Mouse (Mus musculus) liver, embryonic 12.5 days (tissue): ENCODE measurements at regions not wholly inside any gene's neighbourhood (a gene's known extent, or its start where the extent isn't known, plus 50 kb on each side); places are given as distances from the start of the nearest gene placed in this dataset.

Experiments
- ATAC-seq: fragments of 200-750 bp; cut with Nextera tagmentation; 2 replicates; pipeline ENCODE4 v1.8.0; 2017; ENCODE audit warnings: moderate number of reproducible peaks, mild to moderate bottlenecking, moderate library complexity
- H3K27ac ChIP-seq: fragments of 300-500 bp; sonication (generic); 2 replicates; pipeline ENCODE4 v1.5.1; 2016; ENCODE audit warnings: mild to moderate bottlenecking
- H3K27me3 ChIP-seq: fragments of 300-500 bp; sonication (generic); replicated peaks from 2 replicates; pipeline ENCODE4 v1.6.1; 2016; ENCODE audit warnings: mild to moderate bottlenecking, moderate library complexity
- H3K36me3 ChIP-seq: fragments of 300-500 bp; sonication (generic); 2 replicates; pipeline ENCODE4 v1.6.1; 2016; ENCODE audit warnings: mild to moderate bottlenecking, moderate library complexity
- H3K4me1 ChIP-seq: fragments of 300-500 bp; sonication (generic); 2 replicates; pipeline ENCODE4 v1.6.1; 2016
- H3K4me2 ChIP-seq: fragments of 300-500 bp; sonication (generic); 2 replicates; pipeline ENCODE4 v1.6.1; 2016; ENCODE audit warnings: mild to moderate bottlenecking, moderate library complexity
- H3K4me3 ChIP-seq: fragments of 300-500 bp; sonication (generic); 2 replicates; pipeline ENCODE4 v1.5.1; 2016; ENCODE audit warnings: mild to moderate bottlenecking, moderate library complexity
- H3K9ac ChIP-seq: fragments of 300-500 bp; sonication (generic); 2 replicates; pipeline ENCODE4 v1.6.1; 2016; ENCODE audit warnings: mild to moderate bottlenecking, moderate library complexity
- H3K9me3 ChIP-seq: fragments of 300-500 bp; sonication (generic); replicated peaks from 2 replicates; pipeline ENCODE4 v1.6.1; 2016; ENCODE audit warnings: mild to moderate bottlenecking, moderate library complexity
- WGBS: fragments of 180-500 bp; shearing (Covaris S2); methylation state at CpG from one replicate; pipeline ENCODE4 v1.1.7; 2016; ENCODE audit not compliant: insufficient replicate concordance; 5-methylcytosine and 5-hydroxymethylcytosine counted together

DNA sequence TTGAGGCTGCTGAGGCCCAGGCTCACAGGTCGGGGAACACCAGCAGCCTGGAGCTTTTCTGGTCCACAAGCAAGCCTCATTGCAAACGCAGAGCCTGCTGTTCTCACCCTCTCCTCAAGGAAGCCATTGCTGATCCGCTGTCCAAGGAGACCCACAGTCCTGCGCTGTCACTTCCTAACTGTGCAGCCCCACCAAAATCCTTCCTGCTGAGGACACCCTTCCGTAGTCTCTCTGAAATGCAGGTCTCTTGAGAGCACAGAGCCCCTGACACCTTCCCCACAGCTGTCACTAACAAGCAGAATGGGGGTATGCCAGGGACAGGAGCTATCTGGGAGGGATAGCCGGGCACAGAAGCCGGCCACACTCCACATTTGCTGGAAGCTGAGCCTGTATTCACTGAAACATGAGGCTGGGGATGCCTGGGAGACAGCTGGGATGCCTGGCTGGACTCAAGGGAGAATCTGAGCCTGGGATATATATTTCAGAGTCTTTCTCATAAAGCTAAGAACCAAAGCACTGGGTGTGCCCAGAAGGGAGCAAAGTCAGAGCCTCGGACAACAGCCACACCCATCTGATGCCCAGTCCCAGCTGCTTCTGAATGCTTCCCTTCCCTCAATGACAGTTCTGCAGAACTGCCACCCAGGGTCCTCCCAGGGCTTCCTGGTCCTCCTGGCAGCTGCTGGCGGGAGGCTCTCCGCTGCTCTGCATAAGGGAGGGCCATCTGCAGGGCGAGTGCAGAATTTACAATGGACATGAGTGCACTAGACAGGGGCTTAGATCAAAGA is 162.6 kb downstream of the Rpl14 start:
- Histone ChIP-seq H3K4me2 (no peak overlapping the region), H3K27ac (no peak overlapping the region), H3K4me3 (no peak overlapping the region), H3K27me3 (no peaks in the 10 kb centered on the region; the same call in 1 of the 2 replicates), H3K4me1 (peaks cover 13% of the 10 kb centered on the region), H3K36me3 (no peaks in the 10 kb centered on the region), H3K9me3 (no peaks in the 10 kb centered on the region), H3K9ac (no peak overlapping the region)
- 41% methylated on average over 11 of the region's 11 CpGs for WGBS
- ATAC-seq, result no peak

GRCm38 (mm10) chr9:120735217-120735616 is 164.0 kb downstream of the Rpl14 start:
- Histone ChIP-seq H3K9me3 (no peaks in the 10 kb centered on the region), H3K4me3 (no peak overlapping the region), H3K9ac (no peak overlapping the region), H3K27ac (no peak overlapping the region), H3K27me3 (no peaks in the 10 kb centered on the region; the same call in 1 of the 2 replicates), H3K36me3 (no peaks in the 10 kb centered on the region), H3K4me2 (no peak overlapping the region), H3K4me1 (peaks cover 23% of the 10 kb centered on the region)
- ATAC-seq, result no peak
- 61% methylated on average over 7 of the region's 7 CpGs for WGBS

DNA sequence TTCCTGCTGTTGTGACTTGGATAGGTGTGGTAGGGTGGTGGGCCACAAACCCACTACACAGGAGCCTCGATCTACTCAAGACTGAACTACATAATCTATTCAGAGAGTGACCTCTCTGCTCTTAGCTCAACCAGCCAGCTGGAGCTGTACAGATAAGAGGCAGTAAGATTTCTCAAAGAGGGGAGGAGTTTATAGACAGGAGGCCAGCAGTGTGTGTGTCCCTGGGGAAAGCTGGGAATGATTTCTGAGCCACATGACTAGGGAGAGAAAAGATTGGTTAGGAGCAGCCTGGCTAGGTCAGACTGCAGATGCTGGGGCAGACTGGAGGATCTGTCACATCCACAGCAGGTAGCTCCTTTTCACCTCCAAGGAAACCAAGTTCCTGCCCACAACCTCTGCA is 166.7 kb downstream of the Rpl14 start:
- H3K4me2 ChIP-seq, result no peak overlapping the region
- H3K36me3 ChIP-seq, result no peaks in the 10 kb centered on the region
- 3% methylated on average over 1 of the region's 1 CpGs for WGBS
- H3K4me3 ChIP-seq, result no peak overlapping the region
- H3K27ac ChIP-seq, result no peak overlapping the region
- H3K9ac ChIP-seq, result no peak overlapping the region
- H3K9me3 ChIP-seq, result no peaks in the 10 kb centered on the region
- H3K4me1 ChIP-seq, result peaks cover 15% of the 10 kb centered on the region
- H3K27me3 ChIP-seq, result no peaks in the 10 kb centered on the region; the same call in 1 of the 2 replicates
- 0 out of 2 replicates have a peak, but pooled peaks have one; percentile 38 for ATAC-seq

DNA sequence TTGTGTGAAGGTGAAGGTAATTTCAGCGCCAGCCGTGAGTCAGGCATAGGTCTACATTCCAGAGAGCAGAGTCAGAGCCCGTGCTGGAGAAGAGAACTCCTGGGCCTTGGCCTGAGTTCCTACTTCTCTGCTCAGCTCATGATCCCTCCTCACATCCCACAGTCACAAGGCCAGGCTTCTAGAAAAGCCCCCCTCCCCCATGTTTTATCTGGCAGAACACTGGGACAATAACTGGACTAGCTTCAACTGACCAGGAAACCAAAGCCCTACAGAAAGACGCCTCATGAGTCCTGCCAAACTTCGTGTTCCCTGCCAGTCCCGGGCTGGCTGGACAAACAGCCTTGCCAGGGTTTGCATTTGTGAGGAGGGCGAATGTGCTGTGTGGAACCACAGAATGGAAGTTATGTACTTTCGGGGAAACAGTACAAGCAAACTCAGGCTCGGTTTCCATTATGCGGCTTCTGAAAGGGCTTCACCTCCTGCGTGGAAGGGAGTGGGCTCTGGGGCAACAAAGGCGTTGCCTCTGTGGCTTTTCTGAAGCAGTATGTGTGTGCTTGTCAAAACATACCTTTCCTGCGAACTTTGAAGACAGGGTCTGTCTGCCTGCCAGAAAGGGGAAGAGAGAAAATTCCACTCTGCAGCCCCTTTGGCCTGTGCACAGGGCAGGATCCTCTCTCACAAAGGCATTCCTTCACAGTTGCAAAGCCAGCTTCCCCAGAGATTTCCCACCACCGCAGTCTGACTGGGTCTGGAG is 168.1 kb downstream of the Rpl14 start:
- Histone ChIP-seq H3K27ac (no peak overlapping the region), H3K27me3 (no peaks in the 10 kb centered on the region), H3K9me3 (no peaks in the 10 kb centered on the region), H3K36me3 (no peaks in the 10 kb centered on the region), H3K4me2 (no peak overlapping the region), H3K9ac (no peak overlapping the region), H3K4me1 (peaks cover 13% of the 10 kb centered on the region), H3K4me3 (no peak overlapping the region)
- no peak for ATAC-seq
- WGBS, result 44% methylated on average over 14 of the region's 14 CpGs

DNA sequence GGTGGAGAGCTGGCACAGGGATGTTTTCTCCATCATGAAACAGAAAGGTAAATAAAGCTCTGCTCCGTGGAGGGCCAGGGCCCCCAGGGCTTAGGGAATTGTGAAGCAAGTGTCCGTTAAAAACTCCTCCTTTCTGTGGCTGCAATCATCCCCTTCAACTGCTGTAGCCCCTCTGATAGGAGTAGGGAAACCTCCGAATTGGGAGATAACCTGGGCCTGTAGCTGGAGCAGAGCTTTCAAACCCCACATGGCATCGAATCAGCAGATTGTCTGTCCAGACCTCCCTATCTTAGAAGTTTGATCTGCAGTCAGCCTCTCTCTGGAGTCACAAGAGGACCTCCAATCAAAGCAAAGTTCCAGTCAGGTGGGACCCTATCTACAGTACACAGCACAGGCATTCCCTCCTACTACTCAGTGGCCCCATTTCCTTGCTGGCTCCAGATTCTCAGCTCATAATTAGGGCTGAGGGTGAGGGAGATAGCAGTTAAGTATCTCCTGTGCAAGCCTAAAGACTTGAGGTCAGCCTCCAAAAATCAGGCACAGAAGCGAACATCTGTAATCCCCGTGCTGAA is 168.8 kb downstream of the Rpl14 start:
- Histone ChIP-seq H3K9ac (no peak overlapping the region), H3K27me3 (no peaks in the 10 kb centered on the region), H3K4me2 (no peak overlapping the region), H3K9me3 (no peaks in the 10 kb centered on the region), H3K4me1 (peaks cover 13% of the 10 kb centered on the region), H3K4me3 (no peak overlapping the region), H3K36me3 (no peaks in the 10 kb centered on the region), H3K27ac (no peak overlapping the region)
- ATAC-seq, result peak; percentile 49
- WGBS, result 24% methylated on average over 6 of the region's 6 CpGs

DNA sequence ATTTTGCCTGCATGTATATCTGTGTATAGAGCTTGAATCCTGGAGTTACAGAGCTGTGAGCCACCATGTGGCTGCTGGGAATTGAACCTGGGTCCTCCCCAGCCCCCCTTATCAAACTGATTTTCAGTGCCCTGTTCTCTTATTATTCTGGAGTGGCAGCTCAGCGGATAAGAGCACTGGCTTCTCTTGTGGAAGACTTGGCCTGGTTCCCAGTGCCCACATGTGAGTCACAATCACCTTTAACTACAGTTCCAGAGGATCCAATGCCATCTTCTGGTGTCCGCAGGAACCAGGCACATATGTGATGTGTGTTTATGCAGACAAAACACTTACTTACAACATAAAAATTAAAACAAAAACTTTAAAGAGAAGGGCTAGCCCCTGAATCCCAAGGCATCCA is 170.3 kb downstream of the Rpl14 start:
- H3K9me3 ChIP-seq, result no peaks in the 10 kb centered on the region
- WGBS, result 89% methylated on average over 2 of the region's 2 CpGs
- peaks cover 13% of the 10 kb centered on the region for H3K4me1 ChIP-seq
- H3K27ac ChIP-seq, result no peak overlapping the region
- ATAC-seq, result no peak
- H3K27me3 ChIP-seq, result no peaks in the 10 kb centered on the region
- no peak overlapping the region for H3K9ac ChIP-seq
- H3K4me2 ChIP-seq, result no peak overlapping the region
- H3K36me3 ChIP-seq, result no peaks in the 10 kb centered on the region
- H3K4me3 ChIP-seq, result no peak overlapping the region

- no peak for ATAC-seq
- Histone ChIP-seq H3K27ac (no peak overlapping the region), H3K36me3 (no peaks in the 10 kb centered on the region), H3K9ac (no peak overlapping the region), H3K9me3 (no peaks in the 10 kb centered on the region), H3K4me2 (no peak overlapping the region), H3K4me3 (no peak overlapping the region), H3K4me1 (peaks cover 13% of the 10 kb centered on the region), H3K27me3 (no peaks in the 10 kb centered on the region)
- WGBS, result 57% methylated on average over 9 of the region's 9 CpGs
Measured at GRCm38 (mm10) chr9:120743455-120743854, 172.2 kb downstream of the Rpl14 start.

DNA sequence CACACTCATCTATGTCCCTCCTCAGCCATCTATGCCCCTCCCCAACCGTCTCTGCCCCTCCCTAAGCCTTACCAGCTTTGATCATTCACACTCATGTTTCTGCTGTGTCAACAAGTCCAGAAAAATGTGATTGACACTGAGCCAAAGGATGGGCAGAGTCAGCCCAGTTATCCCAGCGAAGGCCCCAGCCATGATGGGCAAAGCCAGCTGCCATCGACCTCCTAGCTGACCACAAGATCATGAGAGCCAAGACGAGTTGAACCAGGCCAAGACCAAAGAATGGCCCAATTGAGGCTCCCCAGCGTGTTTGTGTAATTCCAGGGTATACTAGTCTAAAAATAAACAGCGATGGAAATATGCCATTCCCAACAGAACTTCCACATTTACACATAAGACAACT is 174.4 kb downstream of the Rpl14 start:
- WGBS, result 66% methylated on average over 6 of the region's 6 CpGs
- H3K4me2 ChIP-seq, result no peak overlapping the region
- H3K27me3 ChIP-seq, result no peaks in the 10 kb centered on the region
- no peaks in the 10 kb centered on the region for H3K9me3 ChIP-seq
- no peak overlapping the region for H3K9ac ChIP-seq
- no peaks in the 10 kb centered on the region for H3K36me3 ChIP-seq
- no peaks in the 10 kb centered on the region for H3K4me1 ChIP-seq
- no peak overlapping the region for H3K27ac ChIP-seq
- no peak overlapping the region for H3K4me3 ChIP-seq
- no peak for ATAC-seq

DNA sequence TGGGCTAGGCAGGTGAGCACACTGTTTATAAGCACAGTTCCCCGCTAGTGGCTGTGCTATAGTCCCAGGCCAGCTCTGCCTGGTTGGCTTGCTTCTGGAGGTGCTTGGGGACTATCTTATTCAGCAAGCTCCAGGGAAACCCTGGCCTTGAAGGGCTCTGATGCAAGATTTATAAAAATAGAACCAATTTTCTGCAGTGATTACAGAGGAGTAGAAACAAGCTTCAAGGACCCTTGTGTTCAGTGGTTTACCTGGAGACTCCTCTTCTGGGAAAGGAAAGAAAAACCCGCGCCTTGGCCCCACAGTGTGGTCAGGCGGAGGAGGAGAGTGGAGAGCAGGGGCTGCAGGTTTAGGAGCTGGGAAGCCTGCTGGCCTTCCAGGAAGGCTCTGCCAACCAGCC is 178.2 kb upstream of the Ctnnb1 start:
- no peak overlapping the region for H3K9ac ChIP-seq
- no peak overlapping the region for H3K4me2 ChIP-seq
- H3K9me3 ChIP-seq, result no peaks in the 10 kb centered on the region
- WGBS, result 58% methylated on average over 4 of the region's 4 CpGs
- H3K36me3 ChIP-seq, result no peaks in the 10 kb centered on the region
- H3K27ac ChIP-seq, result no peak overlapping the region
- H3K4me1 ChIP-seq, result no peaks in the 10 kb centered on the region
- H3K4me3 ChIP-seq, result no peak overlapping the region
- ATAC-seq, result no peak
- no peaks in the 10 kb centered on the region for H3K27me3 ChIP-seq

GRCm38 (mm10) chr9:120751686-120752484 is 177.1 kb upstream of the Ctnnb1 start:
- Histone ChIP-seq H3K9me3 (no peaks in the 10 kb centered on the region), H3K27me3 (no peaks in the 10 kb centered on the region), H3K9ac (no peak overlapping the region), H3K27ac (no peak overlapping the region), H3K36me3 (no peaks in the 10 kb centered on the region), H3K4me1 (no peaks in the 10 kb centered on the region), H3K4me3 (no peak overlapping the region), H3K4me2 (no peak overlapping the region)
- 75% methylated on average over 5 of the region's 5 CpGs for WGBS
- ATAC-seq, result no peak

GRCm38 (mm10) chr9:120754151-120754550 is 174.9 kb upstream of the Ctnnb1 start:
- ATAC-seq, result no peak
- Histone ChIP-seq H3K4me3 (no peak overlapping the region), H3K9ac (no peak overlapping the region), H3K27me3 (no peaks in the 10 kb centered on the region), H3K4me1 (no peaks in the 10 kb centered on the region), H3K36me3 (no peaks in the 10 kb centered on the region), H3K4me2 (no peak overlapping the region), H3K27ac (no peak overlapping the region), H3K9me3 (no peaks in the 10 kb centered on the region)

GRCm38 (mm10) chr9:120755486-120755885 is 173.5 kb upstream of the Ctnnb1 start:
- Histone ChIP-seq H3K4me1 (no peaks in the 10 kb centered on the region), H3K4me2 (no peak overlapping the region), H3K9ac (no peak overlapping the region), H3K27me3 (no peaks in the 10 kb centered on the region), H3K4me3 (no peak overlapping the region), H3K27ac (no peak overlapping the region), H3K9me3 (no peaks in the 10 kb centered on the region), H3K36me3 (no peaks in the 10 kb centered on the region)
- 59% methylated on average over 7 of the region's 7 CpGs for WGBS
- ATAC-seq, result no peak
